Mouse (Mus musculus) thymus, postnatal 14 days (tissue): Measurements from ENCODE around the gene Schip1.

Source experiments
- DNase-seq: peaks from one replicate; pipeline ENCODE4 v3.0.0; 2021

Gene Schip1

GRCm38 (mm10) chr3:68398691-68399090 lies 334.1 kb downstream of the Schip1 start:
- DNase-seq, result no peak

- DNase-seq, result no peak
Observed at GRCm38 (mm10) chr3:68400121-68400520, 335.5 kb downstream of the Schip1 start.

- no peak for DNase-seq
Observed at GRCm38 (mm10) chr3:68403343-68403742, 338.7 kb downstream of the Schip1 start.

GRCm38 (mm10) chr3:68403783-68404217 lies 339.2 kb downstream of the Schip1 start:
- no peak for DNase-seq

- DNase-seq, result no peak
Observed at GRCm38 (mm10) chr3:68405724-68406123, 341.1 kb downstream of the Schip1 start.

GRCm38 (mm10) chr3:68412262-68412661 lies 347.7 kb downstream of the Schip1 start:
- DNase-seq, result no peak

GRCm38 (mm10) chr3:68419792-68420191 lies 355.2 kb downstream of the Schip1 start:
- no peak for DNase-seq

GRCm38 (mm10) chr3:68420927-68421326 lies 356.3 kb downstream of the Schip1 start:
- no peak for DNase-seq

- no peak for DNase-seq
Observed at GRCm38 (mm10) chr3:68421849-68422248, 357.2 kb downstream of the Schip1 start.

- DNase-seq, result no peak
Observed at GRCm38 (mm10) chr3:68428081-68428480, 363.5 kb downstream of the Schip1 start.

GRCm38 (mm10) chr3:68434435-68434834 lies 369.8 kb downstream of the Schip1 start:
- no peak for DNase-seq

GRCm38 (mm10) chr3:68434897-68435296 lies 370.3 kb downstream of the Schip1 start:
- DNase-seq, result no peak

GRCm38 (mm10) chr3:68448480-68448879 lies 383.9 kb downstream of the Schip1 start:
- no peak for DNase-seq

- no peak for DNase-seq
Observed at GRCm38 (mm10) chr3:68451634-68452033, 387.0 kb downstream of the Schip1 start.

GRCm38 (mm10) chr3:68453266-68453665 lies 388.7 kb downstream of the Schip1 start:
- no peak for DNase-seq

GRCm38 (mm10) chr3:68453719-68454455 lies 389.3 kb downstream of the Schip1 start:
- no peak for DNase-seq

GRCm38 (mm10) chr3:68466643-68467042 lies 402.0 kb downstream of the Schip1 start:
- no peak for DNase-seq

GRCm38 (mm10) chr3:68467941-68468687 lies 403.5 kb downstream of the Schip1 start:
- DNase-seq, result no peak

GRCm38 (mm10) chr3:68469643-68470042 lies 405.0 kb downstream of the Schip1 start:
- DNase-seq, result no peak

GRCm38 (mm10) chr3:68470061-68470460 lies 405.5 kb downstream of the Schip1 start:
- no peak for DNase-seq

GRCm38 (mm10) chr3:68470622-68471021 lies 406.0 kb downstream of the Schip1 start:
- no peak for DNase-seq

GRCm38 (mm10) chr3:68476336-68476735 lies 411.7 kb downstream of the Schip1 start:
- DNase-seq, result no peak

- DNase-seq, result no peak
Observed at GRCm38 (mm10) chr3:68477478-68477877, 412.9 kb downstream of the Schip1 start.

- no peak for DNase-seq
Observed at GRCm38 (mm10) chr3:68479266-68479665, 414.7 kb downstream of the Schip1 start.
